Mouse (Mus musculus) midbrain, embryonic 15.5 days (tissue): ENCODE results near the gene Fdps. TPM values are rescaled to one million over a fixed set of nuclear protein-coding genes. Genes with fewer than 3 reads are reported as not detected.
"Not testable (repeated sequence)": the region's sequence is repeated elsewhere in the genome, so short reads cannot be mapped to it uniquely, and the experiment has no call there.

ENCODE experiments used
- ATAC-seq: fragments of 200-750 bp; cut with Nextera tagmentation; replicated peaks from 2 replicates; pipeline ENCODE4 v1.8.0; 2017; ENCODE audit warnings: moderate TSS enrichment
- H3K27ac ChIP-seq: fragments of 300-500 bp; sonication (generic); 2 replicates; pipeline ENCODE4 v1.5.1; 2015; ENCODE audit warnings: mild to moderate bottlenecking, inconsistent platforms
- H3K27me3 ChIP-seq: fragments of 300-500 bp; sonication (generic); replicated peaks from 2 replicates; pipeline ENCODE4 v1.6.1; 2015; ENCODE audit warnings: inconsistent platforms
- H3K36me3 ChIP-seq: fragments of 300-500 bp; sonication (generic); replicated peaks from 2 replicates; pipeline ENCODE4 v1.6.1; 2015; ENCODE audit warnings: inconsistent platforms
- H3K4me1 ChIP-seq: fragments of 300-500 bp; sonication (generic); 2 replicates; pipeline ENCODE4 v1.6.1; 2015; ENCODE audit warnings: inconsistent platforms
- H3K4me2 ChIP-seq: fragments of 300-500 bp; sonication (generic); 2 replicates; pipeline ENCODE4 v1.6.1; 2015; ENCODE audit warnings: inconsistent platforms, mild to moderate bottlenecking, moderate library complexity
- H3K4me3 ChIP-seq: fragments of 300-500 bp; sonication (generic); 2 replicates; pipeline ENCODE4 v1.5.1; 2015; ENCODE audit warnings: mild to moderate bottlenecking, inconsistent platforms
- H3K9ac ChIP-seq: fragments of 300-500 bp; sonication (generic); 2 replicates; pipeline ENCODE4 v1.6.1; 2015; ENCODE audit warnings: mild to moderate bottlenecking, inconsistent platforms
- H3K9me3 ChIP-seq: fragments of 300-500 bp; sonication (generic); 2 replicates; pipeline ENCODE4 v1.6.1; 2016; ENCODE audit warnings: inconsistent platforms
- WGBS: fragments of 180-500 bp; shearing (Covaris S2); methylation state at CpG from one replicate; pipeline ENCODE4 v1.1.7; 2015; ENCODE audit warnings: mixed read lengths; 5-methylcytosine and 5-hydroxymethylcytosine counted together
- polyA plus RNA-seq: library from polyadenylated mRNA; unstranded; fragments of >200 nt; fragmentation: Nextera tagmentation; extraction: Ambion mirVana; gene quantifications from 2 replicates; pipeline ENCODE4 v1.2.1, GENCODE M21; 2015

Fdps gene
- polyA plus RNA-seq, 1 experiment from 2014 or later = 461 TPM

- WGBS = 89% methylated on average over 2 of the region's 2 CpGs
- peaks cover 47% of the 10 kb centered on the region for H3K36me3 ChIP-seq
- 0 out of 2 replicates have a peak, but pooled peaks cover 2% of the 10 kb centered on the region for H3K27me3 ChIP-seq
- peaks cover 11% of the 10 kb centered on the region for H3K4me1 ChIP-seq
- H3K9ac ChIP-seq = no peak overlapping the region
- ATAC-seq = no peak
- no peak overlapping the region for H3K4me3 ChIP-seq
- H3K27ac ChIP-seq = no peak overlapping the region
- H3K9me3 ChIP-seq = no peaks in the 10 kb centered on the region
- no peak overlapping the region for H3K4me2 ChIP-seq
Measured at GRCm38 (mm10) chr3:89084133-89084532, 17.6 kb downstream of the Fdps start.

GRCm38 (mm10) chr3:89082287-89082686, 19.5 kb downstream of the Fdps start:
- peaks cover 38% of the 10 kb centered on the region for H3K36me3 ChIP-seq
- H3K4me3 ChIP-seq, ATAC-seq, H3K9ac ChIP-seq, H3K27ac ChIP-seq, H3K9me3 ChIP-seq, H3K4me1 ChIP-seq, H3K27me3 ChIP-seq, H3K4me2 ChIP-seq: not testable (repeated sequence)

GRCm38 (mm10) chr3:89077383-89077782, 24.4 kb downstream of the Fdps start:
- no peaks in the 10 kb centered on the region for H3K9me3 ChIP-seq
- no peak overlapping the region for H3K4me2 ChIP-seq
- no peak overlapping the region for H3K9ac ChIP-seq
- no peak overlapping the region for H3K27ac ChIP-seq
- ATAC-seq = no peak
- H3K27me3 ChIP-seq = no peaks in the 10 kb centered on the region
- H3K4me3 ChIP-seq = no peak overlapping the region
- 93% methylated on average over 9 of the region's 9 CpGs for WGBS
- no peaks in the 10 kb centered on the region for H3K4me1 ChIP-seq
- peaks cover 58% of the 10 kb centered on the region for H3K36me3 ChIP-seq

- ATAC-seq = no peak
- no peak overlapping the region for H3K9ac ChIP-seq
- H3K4me1 ChIP-seq = no peaks in the 10 kb centered on the region
- no peaks in the 10 kb centered on the region for H3K9me3 ChIP-seq
- no peak overlapping the region for H3K4me2 ChIP-seq
- no peak overlapping the region for H3K27ac ChIP-seq
- no peaks in the 10 kb centered on the region for H3K27me3 ChIP-seq
- no peak overlapping the region for H3K4me3 ChIP-seq
- H3K36me3 ChIP-seq = peaks cover 66% of the 10 kb centered on the region
Measured at GRCm38 (mm10) chr3:89067265-89067664, 34.5 kb downstream of the Fdps start.

GRCm38 (mm10) chr3:89061696-89062095, 40.1 kb downstream of the Fdps start:
- peaks cover 51% of the 10 kb centered on the region for H3K36me3 ChIP-seq
- H3K9me3 ChIP-seq = no peaks in the 10 kb centered on the region
- 59% methylated on average over 3 of the region's 3 CpGs for WGBS
- H3K27me3 ChIP-seq = no peaks in the 10 kb centered on the region
- ATAC-seq = no peak
- no peak overlapping the region for H3K27ac ChIP-seq
- H3K9ac ChIP-seq = no peak overlapping the region
- no peak overlapping the region for H3K4me2 ChIP-seq
- H3K4me3 ChIP-seq = no peak overlapping the region
- H3K4me1 ChIP-seq = no peaks in the 10 kb centered on the region

GRCm38 (mm10) chr3:89058783-89059182, 43.0 kb downstream of the Fdps start:
- no peaks in the 10 kb centered on the region for H3K9me3 ChIP-seq
- H3K4me2 ChIP-seq = no peak overlapping the region
- WGBS = 82% methylated on average over 3 of the region's 3 CpGs
- no peak overlapping the region for H3K27ac ChIP-seq
- H3K9ac ChIP-seq = no peak overlapping the region
- no peak overlapping the region for H3K4me3 ChIP-seq
- no peaks in the 10 kb centered on the region for H3K27me3 ChIP-seq
- no peak for ATAC-seq
- no peaks in the 10 kb centered on the region for H3K4me1 ChIP-seq
- peaks cover 55% of the 10 kb centered on the region for H3K36me3 ChIP-seq

- Histone ChIP-seq H3K27me3 (no peaks in the 10 kb centered on the region), H3K27ac (no peak overlapping the region), H3K4me2 (no peak overlapping the region), H3K4me3 (no peak overlapping the region), H3K9me3 (no peaks in the 10 kb centered on the region), H3K4me1 (no peaks in the 10 kb centered on the region), H3K36me3 (peaks cover 53% of the 10 kb centered on the region), H3K9ac (no peak overlapping the region)
- 96% methylated on average over 9 of the region's 9 CpGs for WGBS
- no peak for ATAC-seq
Measured at GRCm38 (mm10) chr3:89058361-89058760, 43.4 kb downstream of the Fdps start.

Other genes with a start within 250 kb of the Fdps start
- 49.5 and 52.2 TPM in 2 replicates for gene Msto1, start 188.0 kb downstream of the Fdps start, polyA plus RNA-seq
- gene Ash1l, start 151.3 kb downstream of the Fdps start, polyA plus RNA-seq = 21.1 and 22.0 TPM in 2 replicates
- gene Dap3, start 150.8 kb downstream of the Fdps start, polyA plus RNA-seq = 123 and 126 TPM in 2 replicates
- gene Rusc1, start 8.6 kb downstream of the Fdps start, polyA plus RNA-seq = 111 and 113 TPM in 2 replicates
- gene Gm43738, start 860 bp downstream of the Fdps start, polyA plus RNA-seq = 0.11 TPM in 1 of 2 replicates, not detected in the other
- gene Pklr, start 34.2 kb upstream of the Fdps start, polyA plus RNA-seq = 0.05 and 0.14 TPM in 2 replicates
- gene Hcn3, start 58.2 kb upstream of the Fdps start, polyA plus RNA-seq = 59.6 and 59.8 TPM in 2 replicates
- gene Clk2, start 62.8 kb upstream of the Fdps start, polyA plus RNA-seq = 22.4 and 26.7 TPM in 2 replicates
- gene Scamp3, start 75.5 kb upstream of the Fdps start, polyA plus RNA-seq = 144 and 146 TPM in 2 replicates
- 33.5 and 37.5 TPM in 2 replicates for gene Fam189b, start 81.2 kb upstream of the Fdps start, polyA plus RNA-seq
- gene Gba, start 101.0 kb upstream of the Fdps start, polyA plus RNA-seq = 50.3 and 51.0 TPM in 2 replicates
- gene Thbs3, start 113.2 kb upstream of the Fdps start, polyA plus RNA-seq = 58.7 and 58.8 TPM in 2 replicates
- 159 and 161 TPM in 2 replicates for gene Mtx1, start 125.1 kb upstream of the Fdps start, polyA plus RNA-seq
- gene Muc1, start 127.1 kb upstream of the Fdps start, polyA plus RNA-seq = 0.93 and 1.3 TPM in 2 replicates
- gene Krtcap2, start 144.0 kb upstream of the Fdps start, polyA plus RNA-seq = 177 and 185 TPM in 2 replicates
- 95.9 and 97.9 TPM in 2 replicates for gene Trim46, start 144.3 kb upstream of the Fdps start, polyA plus RNA-seq
- 65.8 and 69.1 TPM in 2 replicates for gene Dpm3, start 157.4 kb upstream of the Fdps start, polyA plus RNA-seq
- 31.4 and 37.5 TPM in 2 replicates for gene Slc50a1, start 168.6 kb upstream of the Fdps start, polyA plus RNA-seq
- gene Efna1, start 179.2 kb upstream of the Fdps start, polyA plus RNA-seq = 8.0 and 10.2 TPM in 2 replicates
- gene Efna3, start 221.0 kb upstream of the Fdps start, polyA plus RNA-seq = 40.5 and 43.0 TPM in 2 replicates
- 4.3 and 5.8 TPM in 2 replicates for gene Efna4, start 236.1 kb upstream of the Fdps start, polyA plus RNA-seq
- 59.5 and 62.2 TPM in 2 replicates for gene Adam15, start 248.0 kb upstream of the Fdps start, polyA plus RNA-seq